Mouse (Mus musculus) induced T-regulatory cell, adult 2 months (primary cell): Measurements from ENCODE around the gene Tmprss3.
A peak's percentile ranks its signal among the peaks of the same experiment; 100 is the strongest.

Experiments
- DNase-seq: peaks from one replicate; pipeline ENCODE4 v3.0.0-alpha.2; 2012; ENCODE audit warnings: low read depth

Gene Tmprss3

DNA sequence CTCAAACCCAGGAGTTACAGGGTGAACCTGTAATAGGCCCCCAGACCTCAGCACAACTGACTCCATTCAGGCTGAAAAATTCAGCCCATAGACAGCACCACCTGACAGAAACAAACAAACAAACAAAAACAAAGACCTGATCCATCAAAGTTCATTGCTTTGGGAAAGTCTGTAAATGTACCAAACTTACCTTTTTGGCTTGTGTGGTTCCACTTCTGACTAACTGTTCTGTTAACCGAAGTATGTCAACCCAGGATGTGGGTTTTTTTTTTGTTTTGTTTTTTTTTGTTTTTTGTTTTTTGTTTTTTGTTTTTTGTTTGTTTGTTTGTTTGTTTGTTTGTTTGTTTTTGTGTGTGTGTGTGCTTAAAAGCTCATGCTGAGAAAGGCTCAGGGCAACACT, 62.0 kb downstream of the Tmprss3 start:
- peak; percentile 57 for DNase-seq

DNA sequence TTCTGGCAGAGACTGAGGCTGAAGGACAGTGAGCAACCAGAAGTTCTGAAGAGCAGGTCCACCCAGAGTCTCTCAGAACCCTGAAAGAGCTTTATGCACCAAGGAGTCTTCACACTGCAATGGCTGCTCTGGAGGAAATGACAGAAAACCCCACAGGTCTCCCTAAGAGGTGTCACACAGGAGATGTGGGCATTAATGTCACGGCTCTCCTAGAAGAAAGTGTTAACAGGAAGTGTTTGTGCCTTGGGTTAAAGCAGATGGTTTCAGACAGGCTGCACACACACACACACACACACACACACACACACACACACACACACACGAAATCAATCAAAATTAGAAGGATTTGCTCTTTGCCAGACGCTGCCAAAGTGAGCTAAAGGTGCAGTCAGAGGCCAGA, 62.5 kb downstream of the Tmprss3 start:
- peak; percentile 58 for DNase-seq

DNA sequence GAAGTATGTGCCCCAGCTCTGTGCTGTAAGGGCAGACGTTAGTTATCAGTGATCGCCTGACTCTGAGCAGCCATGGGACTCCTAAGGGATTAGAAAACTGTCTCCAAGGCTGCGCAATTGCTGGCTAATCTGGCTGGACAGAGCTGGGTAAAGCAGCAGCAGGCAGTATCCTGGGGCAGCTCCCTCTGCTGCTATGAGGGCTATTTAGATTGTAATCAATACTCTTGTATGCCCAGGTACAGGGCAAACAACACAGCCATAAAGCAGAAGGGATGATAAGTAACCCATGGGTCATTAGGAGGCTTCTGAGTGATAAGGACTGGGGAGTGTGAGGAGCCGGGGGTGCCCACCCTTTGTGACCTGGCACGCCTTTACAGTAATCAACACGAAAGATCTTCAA, 63.9 kb downstream of the Tmprss3 start:
- DNase-seq = no peak

DNA sequence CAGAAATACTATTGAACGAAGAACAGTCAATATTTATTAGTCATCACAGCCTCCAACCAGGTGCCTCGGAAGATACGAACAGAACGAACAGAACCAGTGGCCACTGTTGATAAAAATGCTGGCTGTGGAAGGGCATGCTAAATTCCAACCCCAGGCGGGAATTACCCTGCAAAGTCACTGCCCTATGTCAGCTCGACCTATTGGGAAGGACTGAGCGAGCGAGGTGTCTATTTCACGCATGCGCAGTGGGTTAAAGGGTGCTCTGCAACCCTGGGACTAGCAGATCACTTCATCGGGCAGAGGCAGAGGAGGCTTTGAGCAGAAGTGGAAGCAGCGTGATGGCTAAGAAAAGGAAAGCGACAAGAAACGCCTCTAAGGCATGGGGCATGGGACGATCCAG, 65.0 kb downstream of the Tmprss3 start:
- DNase-seq = no peak

DNA sequence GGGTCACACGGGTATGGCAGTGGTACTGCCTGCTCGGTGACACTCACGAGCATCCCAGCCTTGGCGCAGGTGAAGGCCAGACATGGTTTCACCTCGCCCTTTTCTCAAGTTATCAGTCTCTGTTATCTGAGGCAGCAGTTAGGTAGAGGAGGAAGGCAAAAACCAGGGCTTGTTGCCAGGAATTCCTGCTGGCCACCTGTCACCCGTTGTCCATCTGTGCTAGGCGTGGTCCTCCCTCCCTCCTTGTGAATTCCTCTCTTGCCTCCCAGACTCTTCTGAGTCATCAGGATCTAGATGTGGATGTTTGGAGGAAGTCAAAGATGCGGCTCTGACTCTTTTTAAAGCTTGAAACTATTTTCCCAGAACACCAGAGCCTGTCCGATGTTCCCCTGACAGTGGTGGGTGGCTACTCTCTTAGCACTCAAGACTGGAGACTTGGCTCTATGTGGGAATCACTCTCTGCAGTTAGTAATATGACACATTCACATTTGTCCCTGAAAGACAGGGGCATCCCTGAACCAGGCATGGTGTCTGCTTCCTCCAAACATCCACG, 67.4 kb downstream of the Tmprss3 start:
- DNase-seq = no peak

DNA sequence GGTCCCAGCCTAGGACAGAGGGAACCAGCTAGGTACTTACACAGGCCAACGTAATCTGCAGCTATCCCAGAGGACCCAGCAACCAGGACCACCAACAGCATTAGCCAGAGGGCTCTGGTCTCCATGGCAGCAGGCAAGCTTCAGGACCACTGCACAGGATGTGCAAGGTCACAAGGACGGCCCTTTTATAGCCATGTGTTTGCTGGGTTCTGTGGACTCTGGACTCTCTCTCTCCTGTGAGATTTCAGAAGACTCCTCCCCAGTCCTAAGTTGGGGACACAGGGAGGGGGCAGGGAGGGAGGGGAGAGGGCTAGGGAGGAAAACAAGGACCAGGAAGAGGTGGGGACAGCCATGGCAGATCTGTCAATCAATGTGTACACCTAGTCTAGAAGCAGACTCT, 69.3 kb downstream of the Tmprss3 start, which contains the start of gene Tff3:
Gene Tff3 (minus strand): TSS at position 195 of the 400 bp plus-strand sequence.
- no peak for DNase-seq
